Mouse (Mus musculus) ES-Bruce4 (cell line): ENCODE results near the gene Zfp992.
"Not testable (repeated sequence)": the region's sequence is repeated elsewhere in the genome, so short reads cannot be mapped to it uniquely, and the experiment has no call there.

Experiments
- CTCF ChIP-seq: IDR thresholded peaks from one replicate; pipeline ENCODE4 v1.8.1; 2011; ENCODE audit warnings: low read depth, low read length
- EP300 ChIP-seq: IDR thresholded peaks from 2 replicates; pipeline ENCODE4 v1.6.1; 2011; ENCODE audit warnings: low read depth, low read length; ENCODE audit not compliant: insufficient read depth
- POLR2A ChIP-seq: IDR thresholded peaks from one replicate; pipeline ENCODE4 v1.8.1; 2011; ENCODE audit warnings: low read length; ENCODE audit not compliant: insufficient read depth

DNA sequence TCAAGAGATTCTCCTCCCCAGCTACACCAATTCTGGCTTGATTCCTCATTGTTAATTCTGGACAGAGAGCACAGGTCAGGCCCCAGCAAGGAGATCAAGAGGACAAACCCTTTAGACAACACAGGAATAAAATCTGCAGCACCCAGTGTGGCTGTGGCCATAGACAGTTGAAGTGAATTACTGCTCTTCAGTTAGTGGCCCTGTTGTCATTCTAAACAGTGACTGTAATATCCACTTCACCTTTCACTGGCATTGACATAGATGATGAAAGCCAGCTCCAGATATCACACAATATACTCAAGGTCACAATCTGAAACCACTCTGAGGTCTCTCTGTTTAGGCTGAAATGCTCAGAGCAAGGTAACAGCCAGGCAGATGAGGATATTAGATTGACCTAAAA is 3.7 kb upstream of the Zfp992 start:
- not testable (repeated sequence) for TF ChIP-seq POLR2A, CTCF, EP300
